Mouse (Mus musculus) gastrocnemius, adult 2 months (tissue): ENCODE measurements around the gene Pcbp1. TPM values are rescaled to one million over a fixed set of nuclear protein-coding genes. Genes with fewer than 3 reads are reported as not detected.

Source experiments
- DNase-seq: peaks from one replicate; pipeline ENCODE4 v3.0.0; 2022
- H3K27ac ChIP-seq: fragments of 200-600 bp; 2 replicates; pipeline ENCODE4 v1.8.1; 2022; ENCODE audit warnings: mild to moderate bottlenecking
- H3K4me3 ChIP-seq: fragments of 200-600 bp; 2 replicates; pipeline ENCODE4 v1.8.1; 2022; ENCODE audit warnings: mild to moderate bottlenecking, moderate library complexity
- CTCF ChIP-seq: fragments of 200-600 bp; IDR thresholded peaks from 2 replicates; pipeline ENCODE4 v1.8.1; 2022; ENCODE audit warnings: antibody characterized with exemption, mild to moderate bottlenecking, moderate library complexity
- intact Hi-C: fragments of 180-260 bp; cut with DNase I; formaldehyde crosslinking; loops from one replicate; pipeline ENCODE4 v1.15.1; 2025
- microRNA-seq: library from miRNA; unstranded; fragments of <30 nt; microRNA quantifications from one replicate; pipeline ENCODE4 v1.2.0, GENCODE M21; 2021
- total RNA-seq, 2 experiments: library from RNA; stranded (reverse); gene quantifications; 2 replicates each; pipeline ENCODE4 v1.2.3; 2021

The Pcbp1 gene
- total RNA-seq, 2 experiments from 2014 or later: 121 to 128 TPM

DNA sequence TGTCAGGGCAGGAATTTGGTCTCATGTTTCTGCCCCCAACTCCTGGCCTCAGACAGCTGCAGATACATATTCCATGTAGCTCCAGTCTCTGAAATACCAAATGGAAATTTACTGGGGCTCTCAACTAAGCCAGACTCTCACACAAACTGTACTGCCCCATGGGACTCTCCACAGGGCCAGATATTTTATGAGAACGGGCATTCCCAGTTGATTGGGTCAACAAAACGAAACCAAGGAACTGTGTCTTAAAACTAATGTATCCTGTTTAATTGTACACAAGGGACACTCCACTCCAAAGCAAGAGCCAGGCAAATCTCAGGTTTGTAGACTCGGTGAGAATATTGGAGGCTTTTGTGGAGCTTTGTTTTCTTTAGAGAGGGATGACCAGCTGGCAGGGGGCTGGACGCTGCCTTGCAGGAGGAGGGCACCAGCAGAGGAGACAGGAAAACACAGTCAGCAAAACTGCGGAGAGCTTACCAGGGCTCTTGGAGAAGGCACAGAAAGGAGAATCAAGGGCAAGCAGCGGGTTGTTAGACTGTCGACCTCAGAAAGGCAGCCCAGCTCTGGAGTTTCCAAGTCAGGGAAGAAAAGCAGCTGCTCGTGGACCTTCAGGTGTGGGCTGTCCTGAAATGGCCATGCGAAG, 45.8 kb downstream of the Pcbp1 start:
- no peak for TF ChIP-seq CTCF
- peak overlapping the region; percentile 92 for H3K27ac ChIP-seq
- peak overlapping the region; percentile 75 for H3K4me3 ChIP-seq
- DNase-seq: peak; percentile 72
- intact Hi-C loops: no loop called here

- intact Hi-C loops: no loop called here
- peak overlapping the region; percentile 75 for H3K4me3 ChIP-seq
- DNase-seq: no peak
- TF ChIP-seq CTCF: no peak
- H3K27ac ChIP-seq: peak overlapping the region; percentile 92
Observed at GRCm38 (mm10) chr6:86479816-86480188, 46.3 kb downstream of the Pcbp1 start.

GRCm38 (mm10) chr6:86479311-86479710, 46.8 kb downstream of the Pcbp1 start:
- Histone ChIP-seq H3K4me3 (peak overlapping the region; percentile 75), H3K27ac (peak overlapping the region; percentile 92)
- TF ChIP-seq CTCF: no peak
- intact Hi-C loops: no loop called here
- peak; percentile 44 for DNase-seq

DNA sequence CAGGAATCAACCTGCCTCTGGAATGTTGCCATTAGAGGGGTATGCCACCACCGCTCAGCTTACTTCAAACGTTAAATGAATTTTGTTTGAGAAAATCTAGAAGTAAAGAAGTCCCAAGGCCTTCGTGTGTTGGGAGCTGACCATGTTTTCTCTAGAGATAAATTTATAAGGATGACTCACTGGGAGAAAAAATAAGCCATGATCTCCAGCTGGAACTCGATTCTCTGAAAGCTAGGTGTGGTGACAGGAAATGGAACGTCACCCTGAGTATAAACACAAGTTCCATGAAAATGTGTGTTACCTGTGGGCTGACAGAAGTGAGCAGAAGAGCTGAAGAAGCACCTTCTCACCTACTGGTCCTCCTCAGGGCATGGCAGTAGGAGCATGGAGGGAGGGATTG, 49.2 kb downstream of the Pcbp1 start:
- intact Hi-C loops: no loop called here
- no peak for DNase-seq
- TF ChIP-seq CTCF: no peak
- H3K27ac ChIP-seq: peak overlapping the region; percentile 92
- H3K4me3 ChIP-seq: no peak overlapping the region

GRCm38 (mm10) chr6:86475462-86476167, 50.5 kb downstream of the Pcbp1 start:
- Histone ChIP-seq H3K4me3 (peak overlapping the region; percentile 73), H3K27ac (peak overlapping the region; percentile 92)
- DNase-seq: peak; percentile 87
- TF ChIP-seq CTCF: no peak
- intact Hi-C loops: no loop called here

DNA sequence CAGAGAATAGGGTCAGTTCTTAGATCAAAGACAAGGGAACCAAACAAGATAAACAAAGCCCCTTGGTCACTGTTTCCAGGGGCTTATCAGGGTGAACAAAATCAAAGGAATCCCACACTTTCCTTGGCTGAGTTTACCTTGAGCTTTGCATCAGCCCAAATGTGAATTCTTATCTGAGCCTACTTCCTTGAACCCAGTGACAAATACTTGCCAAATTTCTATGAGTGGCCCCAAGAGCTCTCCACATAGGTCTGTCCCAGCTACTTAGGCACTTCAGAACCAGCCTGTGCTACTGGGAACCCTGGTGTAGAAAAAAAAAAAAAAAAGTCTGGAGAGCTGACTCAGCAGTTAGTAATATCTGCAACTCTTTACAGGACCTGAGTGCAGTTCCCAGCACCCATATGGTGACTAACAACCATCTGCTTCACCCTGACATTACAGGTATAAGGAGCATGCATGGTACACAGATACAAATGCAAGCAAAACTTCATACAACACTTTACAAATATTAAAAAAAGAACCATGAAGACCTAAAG, 51.4 kb downstream of the Pcbp1 start:
- intact Hi-C loops: no loop called here
- H3K27ac ChIP-seq: peak overlapping the region; percentile 92
- H3K4me3 ChIP-seq: peak overlapping the region; percentile 73
- DNase-seq: no peak
- no peak for TF ChIP-seq CTCF

Small RNAs within 50 kb of the gene (microRNA-seq; reads per million reads assigned to microRNA genes)
- not detected for gene Gm22184

Other genes with a start within 250 kb of the Pcbp1 start
- gene Fam136a, start 160.7 kb downstream of the Pcbp1 start, total RNA-seq: 10 to 100 TPM; 11.7 to 17.6 TPM
- gene Snrpg, start 155.0 kb downstream of the Pcbp1 start, total RNA-seq: 10 to 100 TPM; 23.3 to 37.8 TPM
- gene Pcyox1, start 129.2 kb downstream of the Pcbp1 start, total RNA-seq: 10 to 100 TPM; 49.7 to 50.8 TPM
- gene Tia1, start 122.1 kb downstream of the Pcbp1 start, total RNA-seq: 10 to 100 TPM; 20.7 to 22.7 TPM
- under 1 TPM in 1 of 2 experiments, not detected in 1; 0.53 TPM for gene Gm44790, start 99.7 kb downstream of the Pcbp1 start, total RNA-seq
- gene C87436, start 87.9 kb downstream of the Pcbp1 start, total RNA-seq: 1 to 10 TPM; 7.5 to 8.0 TPM
- not detected for gene Asprv1, start 101.8 kb upstream of the Pcbp1 start, total RNA-seq
- 1 to 10 TPM; 2.6 to 3.9 TPM for gene Mxd1, start 142.8 kb upstream of the Pcbp1 start, total RNA-seq
- gene Snrnp27, start 158.2 kb upstream of the Pcbp1 start, total RNA-seq: 10 to 100 TPM; 71.7 to 87.0 TPM
- 1 to 10 TPM; 2.6 to 3.2 TPM for gene Gmcl1, start 207.1 kb upstream of the Pcbp1 start, total RNA-seq